Mouse (Mus musculus) forebrain, postnatal 0 days (tissue): ENCODE measurements around the gene Cep89. TPM values are rescaled to one million over a fixed set of nuclear protein-coding genes. Genes with fewer than 3 reads are reported as not detected.

Experiments
- ATAC-seq: fragments of 200-750 bp; cut with Nextera tagmentation; 2 replicates; pipeline ENCODE4 v1.8.0; 2017; ENCODE audit warnings: mild to moderate bottlenecking, moderate library complexity
- DNase-seq: peaks from one replicate; pipeline ENCODE4 v3.0.0-alpha.2; 2015
- H3K27ac ChIP-seq: fragments of 300-500 bp; sonication (generic); 2 replicates; pipeline ENCODE4 v1.5.1; 2014; ENCODE audit warnings: low read depth, mild to moderate bottlenecking, antibody characterized with exemption, low read length, moderate library complexity, mixed read lengths
- H3K27me3 ChIP-seq: fragments of 300-500 bp; sonication (generic); 2 replicates; pipeline ENCODE4 v1.6.1; 2014; ENCODE audit warnings: mild to moderate bottlenecking, low read length, mixed read lengths; ENCODE audit not compliant: insufficient read depth
- H3K36me3 ChIP-seq: fragments of 300-500 bp; sonication (generic); 2 replicates; pipeline ENCODE4 v1.6.1; 2014; ENCODE audit warnings: mild to moderate bottlenecking, moderate library complexity; ENCODE audit not compliant: insufficient read depth
- H3K4me1 ChIP-seq: fragments of 300-500 bp; sonication (generic); 2 replicates; pipeline ENCODE4 v1.6.1; 2014; ENCODE audit warnings: antibody characterized with exemption; ENCODE audit not compliant: insufficient read depth
- H3K4me2 ChIP-seq: fragments of 300-500 bp; sonication (generic); 2 replicates; pipeline ENCODE4 v1.6.1; 2014; ENCODE audit warnings: low read depth, mild to moderate bottlenecking, moderate library complexity
- H3K4me3 ChIP-seq: fragments of 300-500 bp; sonication (generic); 2 replicates; pipeline ENCODE4 v1.5.1; 2014; ENCODE audit warnings: low read depth, low read length, mixed read lengths
- H3K9ac ChIP-seq: fragments of 300-500 bp; sonication (generic); 2 replicates; pipeline ENCODE4 v1.6.1; 2014; ENCODE audit warnings: mild to moderate bottlenecking
- H3K9me3 ChIP-seq: fragments of 300-500 bp; sonication (generic); 2 replicates; pipeline ENCODE4 v1.6.1; 2016; ENCODE audit warnings: low read length
- CTCF ChIP-seq: sonication (generic); IDR thresholded peaks from 2 replicates; pipeline ENCODE4 v1.5.1; 2016; ENCODE audit warnings: antibody characterized with exemption, control low read depth, low read depth
- WGBS: fragments of 180-500 bp; shearing (Covaris S2); extraction: QIAGEN DNeasy Blood & Tissue Kit; methylation state at CpG from one replicate; pipeline ENCODE4 v1.1.7; 2014; 5-methylcytosine and 5-hydroxymethylcytosine counted together
- polyA plus RNA-seq: library from polyadenylated mRNA; unstranded; fragments of >200 nt; fragmentation: Nextera tagmentation; extraction: Ambion mirVana; gene quantifications from 2 replicates; pipeline ENCODE4 v1.2.1, GENCODE M21; 2015
- total RNA-seq: library from RNA; depleted of rRNA; stranded (reverse); fragments of >200 nt; gene quantifications from 2 replicates; pipeline ENCODE4 v1.2.3, GENCODE M21; 2014; rRNA removed

Cep89 gene
- total and polyA plus RNA-seq, 2 experiments from 2014 or later, result 11.9 to 28.2 TPM

GRCm38 (mm10) chr7:35486553-35486952 is 89.7 kb downstream of the Cep89 start:
- TF ChIP-seq CTCF, result no peak
- Histone ChIP-seq H3K27ac (no peak overlapping the region), H3K9me3 (no peaks in the 10 kb centered on the region), H3K36me3 (no peaks in the 10 kb centered on the region), H3K4me1 (no peaks in the 10 kb centered on the region), H3K4me2 (no peak overlapping the region), H3K27me3 (no peaks in the 10 kb centered on the region; the same call in 1 of the 2 replicates), H3K4me3 (no peak overlapping the region), H3K9ac (no peak overlapping the region)
- ATAC-seq (no peak), DNase-seq (no peak)
- 90% methylated on average over 8 of the region's 8 CpGs for WGBS

Other genes starting within 250 kb of the Cep89 start
- 12.3 and 12.7 TPM in 2 replicates for gene Slc7a10, start 210.7 kb upstream of the Cep89 start, total RNA-seq
- 8.0 and 15.2 TPM in 2 replicates for gene Slc7a10, start 210.7 kb upstream of the Cep89 start, polyA plus RNA-seq
- gene Lrp3, start 181.5 kb upstream of the Cep89 start, total RNA-seq, result 109 and 122 TPM in 2 replicates
- 20.9 and 22.1 TPM in 2 replicates for gene Lrp3, start 181.5 kb upstream of the Cep89 start, polyA plus RNA-seq
- 14.6 and 15.3 TPM in 2 replicates for gene Gpatch1, start 78.6 kb upstream of the Cep89 start, total RNA-seq
- 16.2 and 21.9 TPM in 2 replicates for gene Gpatch1, start 78.6 kb upstream of the Cep89 start, polyA plus RNA-seq
- 2.0 and 3.3 TPM in 2 replicates for gene Rhpn2, start 62.9 kb upstream of the Cep89 start, total RNA-seq
- 0.99 and 1.6 TPM in 2 replicates for gene Rhpn2, start 62.9 kb upstream of the Cep89 start, polyA plus RNA-seq
- 8.8 and 9.8 TPM in 2 replicates for gene Faap24, start 199 bp upstream of the Cep89 start, total RNA-seq
- 12.9 and 14.7 TPM in 2 replicates for gene Faap24, start 199 bp upstream of the Cep89 start, polyA plus RNA-seq
- not detected in 2 replicates for gene Slc7a9, start 51.8 kb downstream of the Cep89 start, total RNA-seq
- gene Slc7a9, start 51.8 kb downstream of the Cep89 start, polyA plus RNA-seq, result 0.11 TPM in 1 of 2 replicates, not detected in the other
- 0.38 and 0.52 TPM in 2 replicates for gene Tdrd12, start 140.7 kb downstream of the Cep89 start, total RNA-seq
- gene Tdrd12, start 140.7 kb downstream of the Cep89 start, polyA plus RNA-seq, result 0.30 and 0.65 TPM in 2 replicates
- 62.5 and 109 TPM in 2 replicates for gene Nudt19, start 159.3 kb downstream of the Cep89 start, total RNA-seq
- 148 and 172 TPM in 2 replicates for gene Nudt19, start 159.3 kb downstream of the Cep89 start, polyA plus RNA-seq
- gene Rgs9bp, start 188.5 kb downstream of the Cep89 start, total RNA-seq, result 0.38 and 0.69 TPM in 2 replicates
- 0.07 and 0.09 TPM in 2 replicates for gene Rgs9bp, start 188.5 kb downstream of the Cep89 start, polyA plus RNA-seq
- 23.6 and 25.5 TPM in 2 replicates for gene Ankrd27, start 189.2 kb downstream of the Cep89 start, total RNA-seq
- gene Ankrd27, start 189.2 kb downstream of the Cep89 start, polyA plus RNA-seq, result 12.9 and 13.9 TPM in 2 replicates